Comparison of ENCODE assay signal across 8 mouse cellular contexts in the genomic region with DNA sequence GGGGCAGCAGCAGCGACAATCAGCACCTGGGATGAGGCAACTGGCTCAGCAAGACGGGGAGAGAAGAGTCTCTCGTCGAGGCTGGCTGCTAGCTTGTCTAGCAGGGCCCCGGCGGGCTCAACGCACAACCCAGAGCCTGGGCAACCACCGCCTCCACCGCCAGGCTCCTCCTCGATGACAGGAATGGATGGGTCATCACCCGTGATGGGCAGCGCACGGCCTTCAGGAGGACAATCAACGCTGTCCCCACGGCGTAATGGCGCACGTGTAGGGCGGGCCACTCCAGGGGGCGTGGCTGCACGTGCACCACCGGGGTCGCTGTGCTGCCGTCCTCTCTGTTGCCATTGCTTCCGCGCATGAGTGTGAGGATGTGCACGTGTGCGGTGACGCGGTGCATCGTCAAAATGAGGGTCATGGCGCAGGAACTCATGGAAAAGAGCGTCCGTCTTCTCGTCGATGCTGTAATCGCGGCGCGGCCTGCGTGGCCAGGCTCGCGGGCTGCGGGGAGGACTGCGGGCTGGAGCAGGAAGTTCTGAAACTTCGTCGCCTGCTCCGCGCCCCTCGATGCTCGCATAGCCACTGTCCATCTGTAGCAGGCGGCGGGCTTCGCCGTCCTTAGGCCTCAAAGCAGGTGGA. TPM values are rescaled to one million over a fixed set of nuclear protein-coding genes. Genes with fewer than 3 reads are reported as not detected.
DNase-seq lines count a peak whose midpoint lies in the region; ATAC-seq lines count a peak whose summit lies in the region.

No protein-coding gene starts in this region.

- no peak overlapping the region for H3K27ac ChIP-seq in kidney, embryonic 16.5 days (ENCODE audit: low read length)
- no peak overlapping the region; the same call in 1 of the 2 replicates for H3K27ac ChIP-seq in embryonic facial prominence, embryonic 14.5 days (replicated peaks; ENCODE audit: low read depth, low read length)
- H3K27ac ChIP-seq in limb, embryonic 10.5 days = peak overlapping the region; percentile 66
- no peak overlapping the region for H3K27ac ChIP-seq in neural tube, embryonic 12.5 days

- no peak for DNase-seq in kidney, postnatal 14 days
- peak; percentile 78 for DNase-seq in adrenal gland, postnatal 10 days
- DNase-seq in embryonic facial prominence, embryonic 14.5 days (ENCODE audit: low spot score) = no peak
- peak; percentile 76 for DNase-seq in limb, embryonic 10.5 days (ENCODE audit: low spot score)
- no peak for DNase-seq in gastrocnemius, postnatal 36 days

- H3K36me3 ChIP-seq in kidney, embryonic 16.5 days (ENCODE audit: insufficient read depth, low read length) = peaks cover 66% of the 10 kb centered on the region
- peaks cover 80% of the 10 kb centered on the region for H3K36me3 ChIP-seq in embryonic facial prominence, embryonic 14.5 days (ENCODE audit: control insufficient read depth, insufficient read depth, low read length)
- H3K36me3 ChIP-seq in limb, embryonic 10.5 days = peaks cover 99% of the 10 kb centered on the region
- peaks cover 88% of the 10 kb centered on the region for H3K36me3 ChIP-seq in neural tube, embryonic 12.5 days

- H3K4me1 ChIP-seq in kidney, embryonic 16.5 days (ENCODE audit: insufficient read depth, low read length) = peaks cover 25% of the 10 kb centered on the region
- no peaks in the 10 kb centered on the region for H3K4me1 ChIP-seq in embryonic facial prominence, embryonic 14.5 days (ENCODE audit: control insufficient read depth, insufficient read depth, low read length)
- peaks cover 27% of the 10 kb centered on the region for H3K4me1 ChIP-seq in limb, embryonic 10.5 days
- peaks cover 18% of the 10 kb centered on the region for H3K4me1 ChIP-seq in neural tube, embryonic 12.5 days

- H3K4me3 ChIP-seq in kidney, embryonic 16.5 days (ENCODE audit: low read length) = no peak overlapping the region; the same call in 1 of the 2 replicates
- peak overlapping the region; percentile 19 for H3K4me3 ChIP-seq in embryonic facial prominence, embryonic 14.5 days (ENCODE audit: low read depth, low read length)
- H3K4me3 ChIP-seq in limb, embryonic 10.5 days = peak overlapping the region; percentile 35
- peak overlapping the region; percentile 7; the same call in 1 of the 2 replicates for H3K4me3 ChIP-seq in neural tube, embryonic 12.5 days

- WGBS in kidney, embryonic 16.5 days = 14% methylated on average over 55 of the region's 55 CpGs
- WGBS in embryonic facial prominence, embryonic 14.5 days = 16% methylated on average over 40 of the region's 55 CpGs
- WGBS in limb, embryonic 10.5 days = 14% methylated on average over 55 of the region's 55 CpGs
- WGBS in neural tube, embryonic 12.5 days = 11% methylated on average over 55 of the region's 55 CpGs

- intact Hi-C loops in gastrocnemius, postnatal 36 days (cut with DNase I) = no loop called here

- H3K9ac ChIP-seq in kidney, embryonic 16.5 days (replicated peaks; ENCODE audit: low read length) = peak overlapping the region; percentile 30
- H3K9ac ChIP-seq in embryonic facial prominence, embryonic 14.5 days (ENCODE audit: low read depth, low read length) = peak overlapping the region; percentile 49; the same call in 1 of the 2 replicates
- H3K9ac ChIP-seq in neural tube, embryonic 12.5 days = no peak overlapping the region

- peaks cover 8% of the 10 kb centered on the region; the same call in 1 of the 2 replicates for H3K27me3 ChIP-seq in kidney, embryonic 16.5 days (ENCODE audit: insufficient read depth, low read length)
- H3K27me3 ChIP-seq in embryonic facial prominence, embryonic 14.5 days (replicated peaks; ENCODE audit: control insufficient read depth, insufficient read depth, low read length) = peaks cover 9% of the 10 kb centered on the region; the same call in 1 of the 2 replicates
- H3K27me3 ChIP-seq in limb, embryonic 10.5 days (ENCODE audit: low read depth, poor library complexity, severe bottlenecking) = peaks cover 37% of the 10 kb centered on the region
- H3K27me3 ChIP-seq in neural tube, embryonic 12.5 days (replicated peaks) = peaks cover 38% of the 10 kb centered on the region

- peak overlapping the region; percentile 43 for H3K4me2 ChIP-seq in kidney, embryonic 16.5 days (replicated peaks; ENCODE audit: low read depth, low read length)
- H3K4me2 ChIP-seq in embryonic facial prominence, embryonic 14.5 days (ENCODE audit: low read depth, low read length) = peak overlapping the region; percentile 42
- peak overlapping the region; percentile 42 for H3K4me2 ChIP-seq in neural tube, embryonic 12.5 days (replicated peaks)

- peak; percentile 32; the same call in 1 of the 2 replicates for ATAC-seq in kidney, embryonic 16.5 days (ENCODE audit: low FRiP score, low TSS enrichment)
- ATAC-seq in embryonic facial prominence, embryonic 14.5 days (ENCODE audit: low read depth) = peak; percentile 26; the same call in 1 of the 2 replicates
- peak; percentile 45; the same call in 1 of the 2 replicates for ATAC-seq in neural tube, embryonic 12.5 days (ENCODE audit: low FRiP score, low read depth)
- no peak for ATAC-seq in CD4-positive, CD25-positive, alpha-beta regulatory T cell, adult 4 months

- no peaks in the 10 kb centered on the region for H3K9me3 ChIP-seq in kidney, embryonic 16.5 days (ENCODE audit: low read length)
- 0 out of 2 replicates have a peak, but pooled peaks cover 3% of the 10 kb centered on the region for H3K9me3 ChIP-seq in embryonic facial prominence, embryonic 14.5 days (ENCODE audit: control insufficient read depth, low read length)
- H3K9me3 ChIP-seq in limb, embryonic 10.5 days (replicated peaks) = 0 out of 2 replicates have a peak, but pooled peaks cover 2% of the 10 kb centered on the region
- no peaks in the 10 kb centered on the region for H3K9me3 ChIP-seq in neural tube, embryonic 12.5 days

RNA-seq across cellular contexts. Expression of gene Atp5d, which starts 7.0 kb away (rescaled TPM):
- polyA plus RNA-seq in kidney, embryonic 16.5 days (2015; fragmentation: Nextera tagmentation; extraction: Ambion mirVana) = 676 and 688 TPM in 2 replicates
- total RNA-seq in adrenal gland, postnatal 10 days (2021) = 100 to 1,000 TPM; 982 to 996 TPM
- 474 and 475 TPM in 2 replicates for polyA plus RNA-seq in embryonic facial prominence, embryonic 14.5 days (2014; fragmentation: Nextera tagmentation; extraction: Ambion mirVana)
- polyA plus RNA-seq in limb, embryonic 10.5 days (2016; fragmentation: Nextera tagmentation; extraction: Ambion mirVana) = 487 and 503 TPM in 2 replicates
- 396 and 422 TPM in 2 replicates for polyA plus RNA-seq in neural tube, embryonic 12.5 days (2016; fragmentation: Nextera tagmentation; extraction: Ambion mirVana)
- 100 to 1,000 TPM; 303 to 370 TPM for polyA plus RNA-seq in CD4-positive, CD25-positive, alpha-beta regulatory T cell, adult 4 months (2017; shearing (Covaris generic))
- total RNA-seq in gastrocnemius, postnatal 36 days (2021) = 100 to 1,000 TPM; 600 to 616 TPM

RNA-seq across cellular contexts. Expression of gene Cbarp, which starts 9.2 kb away (rescaled TPM):
- polyA plus RNA-seq in kidney, embryonic 16.5 days (2015; fragmentation: Nextera tagmentation; extraction: Ambion mirVana) = 6.4 and 7.3 TPM in 2 replicates
- total RNA-seq in adrenal gland, postnatal 10 days (2021) = 10 to 100 TPM; 41.6 to 65.6 TPM
- 7.3 and 9.0 TPM in 2 replicates for polyA plus RNA-seq in embryonic facial prominence, embryonic 14.5 days (2014; fragmentation: Nextera tagmentation; extraction: Ambion mirVana)
- 3.3 and 4.7 TPM in 2 replicates for polyA plus RNA-seq in limb, embryonic 10.5 days (2016; fragmentation: Nextera tagmentation; extraction: Ambion mirVana)
- polyA plus RNA-seq in neural tube, embryonic 12.5 days (2016; fragmentation: Nextera tagmentation; extraction: Ambion mirVana) = 26.5 and 27.3 TPM in 2 replicates
- 1 to 10 TPM; 1.3 to 1.4 TPM for polyA plus RNA-seq in CD4-positive, CD25-positive, alpha-beta regulatory T cell, adult 4 months (2017; shearing (Covaris generic))
- 1 to 10 TPM; 1.4 to 2.1 TPM for total RNA-seq in gastrocnemius, postnatal 36 days (2021)

RNA-seq across cellular contexts. Expression of gene Stk11, which starts 15.8 kb away (rescaled TPM):
- polyA plus RNA-seq in kidney, embryonic 16.5 days (2015; fragmentation: Nextera tagmentation; extraction: Ambion mirVana) = 18.2 and 20.2 TPM in 2 replicates
- 100 to 1,000 TPM; 133 to 151 TPM for total RNA-seq in adrenal gland, postnatal 10 days (2021)
- polyA plus RNA-seq in embryonic facial prominence, embryonic 14.5 days (2014; fragmentation: Nextera tagmentation; extraction: Ambion mirVana) = 32.6 and 32.7 TPM in 2 replicates
- 16.1 and 17.0 TPM in 2 replicates for polyA plus RNA-seq in limb, embryonic 10.5 days (2016; fragmentation: Nextera tagmentation; extraction: Ambion mirVana)
- 17.4 and 23.9 TPM in 2 replicates for polyA plus RNA-seq in neural tube, embryonic 12.5 days (2016; fragmentation: Nextera tagmentation; extraction: Ambion mirVana)
- polyA plus RNA-seq in CD4-positive, CD25-positive, alpha-beta regulatory T cell, adult 4 months (2017; shearing (Covaris generic)) = 10 to 100 TPM; 19.2 to 30.7 TPM
- total RNA-seq in gastrocnemius, postnatal 36 days (2021) = 100 to 1,000 TPM; 120 to 135 TPM

RNA-seq across cellular contexts. Expression of gene Midn, which starts 16.6 kb away (rescaled TPM):
- 15.9 and 16.8 TPM in 2 replicates for polyA plus RNA-seq in kidney, embryonic 16.5 days (2015; fragmentation: Nextera tagmentation; extraction: Ambion mirVana)
- 100 to 1,000 TPM; 106 to 127 TPM for total RNA-seq in adrenal gland, postnatal 10 days (2021)
- polyA plus RNA-seq in embryonic facial prominence, embryonic 14.5 days (2014; fragmentation: Nextera tagmentation; extraction: Ambion mirVana) = 34.2 and 37.0 TPM in 2 replicates
- polyA plus RNA-seq in limb, embryonic 10.5 days (2016; fragmentation: Nextera tagmentation; extraction: Ambion mirVana) = 26.2 and 27.1 TPM in 2 replicates
- 40.8 and 45.1 TPM in 2 replicates for polyA plus RNA-seq in neural tube, embryonic 12.5 days (2016; fragmentation: Nextera tagmentation; extraction: Ambion mirVana)
- 1 to 10 TPM; 4.6 to 8.2 TPM for polyA plus RNA-seq in CD4-positive, CD25-positive, alpha-beta regulatory T cell, adult 4 months (2017; shearing (Covaris generic))
- total RNA-seq in gastrocnemius, postnatal 36 days (2021) = 10 to 100 TPM; 37.6 to 49.3 TPM

RNA-seq across cellular contexts. Expression of gene Sbno2, which starts 26.1 kb away (rescaled TPM):
- 16.1 and 17.6 TPM in 2 replicates for polyA plus RNA-seq in kidney, embryonic 16.5 days (2015; fragmentation: Nextera tagmentation; extraction: Ambion mirVana)
- total RNA-seq in adrenal gland, postnatal 10 days (2021) = 10 to 100 TPM; 37.5 to 55.7 TPM
- polyA plus RNA-seq in embryonic facial prominence, embryonic 14.5 days (2014; fragmentation: Nextera tagmentation; extraction: Ambion mirVana) = 12.8 and 14.1 TPM in 2 replicates
- 17.1 and 18.4 TPM in 2 replicates for polyA plus RNA-seq in limb, embryonic 10.5 days (2016; fragmentation: Nextera tagmentation; extraction: Ambion mirVana)
- polyA plus RNA-seq in neural tube, embryonic 12.5 days (2016; fragmentation: Nextera tagmentation; extraction: Ambion mirVana) = 15.1 and 15.4 TPM in 2 replicates
- polyA plus RNA-seq in CD4-positive, CD25-positive, alpha-beta regulatory T cell, adult 4 months (2017; shearing (Covaris generic)) = 10 to 100 TPM; 28.4 to 54.8 TPM
- 1 to 10 TPM; 4.5 to 7.3 TPM for total RNA-seq in gastrocnemius, postnatal 36 days (2021)

Comparison
In these comparisons a context has a peak if more than half of its experiments do, and no peak if none do; other contexts are left out.
1. DNase-seq: peak in adrenal gland, postnatal 10 days (single experiment) and limb, embryonic 10.5 days (single experiment); none in kidney, postnatal 14 days (single experiment), embryonic facial prominence, embryonic 14.5 days (single experiment) and gastrocnemius, postnatal 36 days (0 of 2).
2. Peak in every context shown above with its lines, with median percentiles within 50 percentile points of each other: H3K4me2 ChIP-seq.